Mouse (Mus musculus): Measurements from ENCODE around the gene Tie1.

DNA sequence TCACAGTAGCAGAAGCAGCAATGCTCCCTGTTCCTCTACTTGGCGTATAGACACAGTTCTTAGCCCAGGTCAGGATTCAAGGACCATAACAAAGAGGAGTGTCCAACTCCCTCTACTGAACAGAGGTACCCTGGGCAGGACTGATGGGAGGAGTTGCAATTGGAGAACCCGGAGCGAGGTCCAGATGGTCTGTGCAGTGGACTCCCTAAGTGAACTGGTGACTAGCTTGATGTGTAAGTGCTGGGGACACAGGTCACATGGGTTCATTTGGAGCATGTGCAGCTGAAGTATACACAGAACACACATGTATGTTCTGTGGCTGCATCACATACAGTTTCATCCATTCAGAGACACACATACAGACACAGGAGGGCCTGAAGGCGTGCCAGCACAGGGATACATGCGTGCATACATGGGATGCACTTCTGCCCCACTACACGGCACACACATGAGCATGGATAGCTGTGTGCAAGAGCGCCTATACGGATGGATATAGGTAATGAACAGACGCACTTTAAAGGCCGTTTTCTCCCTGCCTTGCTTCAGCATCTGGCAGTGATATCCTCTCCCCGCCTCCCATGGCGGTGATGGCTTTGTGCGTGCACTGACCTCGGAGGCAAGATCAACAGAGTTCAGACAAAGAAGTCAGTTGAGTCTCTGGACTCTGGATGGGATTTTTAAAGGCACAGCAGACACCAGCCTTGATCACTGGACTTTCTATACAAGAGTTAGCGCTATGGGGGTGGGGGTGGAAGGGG lies 12.9 kb downstream of the Tie1 start:
- TF ChIP-seq CTCF (IDR thresholded peaks at IDR 0.05; ENCODE audit: extremely low read depth, insufficient read length, insufficient replicate concordance, low read depth, low read length), result no peak
- no peak for TF ChIP-seq POLR2A (IDR thresholded peaks at IDR 0.05; ENCODE audit: low read depth, low read length)

All from small intestine, adult 2 months (tissue).